Mouse (Mus musculus) forebrain, embryonic 14.5 days (tissue): Measurements from ENCODE around the gene Slc10a4. TPM values are rescaled to one million over a fixed set of nuclear protein-coding genes. Genes with fewer than 3 reads are reported as not detected.
A peak's percentile ranks its signal among the peaks of the same experiment; 100 is the strongest.
"Not testable (repeated sequence)": the region's sequence is repeated elsewhere in the genome, so short reads cannot be mapped to it uniquely, and the experiment has no call there.

ENCODE experiments used
- ATAC-seq: fragments of 200-750 bp; cut with Nextera tagmentation; 2 replicates; pipeline ENCODE4 v1.8.0; 2017; ENCODE audit warnings: mild to moderate bottlenecking, moderate library complexity
- DNase-seq: peaks from one replicate; pipeline ENCODE4 v3.0.0-alpha.2; 2015; ENCODE audit warnings: low spot score
- H3K27ac ChIP-seq: fragments of 300-500 bp; sonication (generic); 2 replicates; pipeline ENCODE4 v1.5.1; 2014; ENCODE audit warnings: low read depth, mild to moderate bottlenecking, control low read depth, low read length, moderate library complexity
- H3K27me3 ChIP-seq: fragments of 300-500 bp; sonication (generic); replicated peaks from 2 replicates; pipeline ENCODE4 v1.6.1; 2014; ENCODE audit warnings: low read length, control low read depth, mixed read lengths; ENCODE audit not compliant: control insufficient read depth, insufficient read depth
- H3K36me3 ChIP-seq: fragments of 300-500 bp; sonication (generic); 2 replicates; pipeline ENCODE4 v1.6.1; 2014; ENCODE audit warnings: low read length, control low read depth; ENCODE audit not compliant: control insufficient read depth, insufficient read depth
- H3K4me1 ChIP-seq: fragments of 300-500 bp; sonication (generic); 2 replicates; pipeline ENCODE4 v1.6.1; 2014; ENCODE audit warnings: antibody characterized with exemption, low read length, control low read depth; ENCODE audit not compliant: control insufficient read depth, insufficient read depth
- H3K4me2 ChIP-seq: fragments of 300-500 bp; sonication (generic); 2 replicates; pipeline ENCODE4 v1.6.1; 2014; ENCODE audit warnings: mild to moderate bottlenecking, control low read depth, low read length
- H3K4me3 ChIP-seq: fragments of 300-500 bp; sonication (generic); 2 replicates; pipeline ENCODE4 v1.5.1; 2014; ENCODE audit warnings: low read depth, low read length, control low read depth
- H3K9ac ChIP-seq: fragments of 300-500 bp; sonication (generic); 2 replicates; pipeline ENCODE4 v1.6.1; 2014; ENCODE audit warnings: mild to moderate bottlenecking, low read length, control low read depth, moderate library complexity
- H3K9me3 ChIP-seq: fragments of 300-500 bp; sonication (generic); replicated peaks from 2 replicates; pipeline ENCODE4 v1.6.1; 2016; ENCODE audit warnings: low read length, control low read depth, mixed read lengths; ENCODE audit not compliant: control insufficient read depth
- WGBS: fragments of 180-500 bp; shearing (Covaris S2); extraction: QIAGEN DNeasy Blood & Tissue Kit; methylation state at CpG from one replicate; pipeline ENCODE4 v1.1.7; 2014; 5-methylcytosine and 5-hydroxymethylcytosine counted together
- polyA plus RNA-seq: library from polyadenylated mRNA; unstranded; fragments of >200 nt; fragmentation: Nextera tagmentation; extraction: Ambion mirVana; gene quantifications from 2 replicates; pipeline ENCODE4 v1.2.1, GENCODE M21; 2014

Slc10a4 gene
- polyA plus RNA-seq, 1 experiment from 2014 or later = 16.5 TPM

- ATAC-seq (no peak), DNase-seq (no peak)
- Histone ChIP-seq H3K36me3 (no peaks in the 10 kb centered on the region), H3K9ac (peak overlapping the region; percentile 55), H3K27me3 (0 out of 2 replicates have a peak, but pooled peaks cover 4% of the 10 kb centered on the region), H3K27ac (no peak overlapping the region), H3K4me1 (no peaks in the 10 kb centered on the region), H3K4me3 (peak overlapping the region; percentile 37; the same call in 1 of the 2 replicates), H3K9me3 (no peaks in the 10 kb centered on the region), H3K4me2 (peak overlapping the region; percentile 67; the same call in 1 of the 2 replicates)
- WGBS = 47% methylated on average over 5 of the region's 5 CpGs
These were observed 888 bp downstream of the Slc10a4 start for GRCm38 (mm10) chr5:73007582-73007959.

- H3K4me3 ChIP-seq, H3K27me3 ChIP-seq, H3K27ac ChIP-seq, H3K9ac ChIP-seq, DNase-seq, H3K4me2 ChIP-seq, ATAC-seq, H3K4me1 ChIP-seq, H3K9me3 ChIP-seq, H3K36me3 ChIP-seq: not testable (repeated sequence)
- WGBS = 27% methylated on average over 8 of the region's 8 CpGs
These were observed 1.5 kb downstream of the Slc10a4 start for GRCm38 (mm10) chr5:73008230-73008629.

GRCm38 (mm10) chr5:73011806-73012205 lies 5.1 kb downstream of the Slc10a4 start:
- not testable (repeated sequence) for H3K9me3 ChIP-seq, H3K27ac ChIP-seq, H3K36me3 ChIP-seq, H3K27me3 ChIP-seq, H3K4me2 ChIP-seq, H3K4me1 ChIP-seq, H3K9ac ChIP-seq, DNase-seq, H3K4me3 ChIP-seq, ATAC-seq
- 90% methylated on average over 12 of the region's 16 CpGs for WGBS

- H3K36me3 ChIP-seq, H3K4me1 ChIP-seq, H3K9me3 ChIP-seq, H3K27ac ChIP-seq, H3K27me3 ChIP-seq, H3K9ac ChIP-seq: not testable (repeated sequence)
- H3K4me3 ChIP-seq = peak overlapping the region; percentile 34; the same call in 1 of the 2 replicates
- 25% methylated on average over 23 of the region's 27 CpGs for WGBS
- H3K4me2 ChIP-seq = peak overlapping the region; percentile 59
- ATAC-seq = peak; percentile 80
- peak; percentile 23 for DNase-seq
These were observed 6.4 kb downstream of the Slc10a4 start for GRCm38 (mm10) chr5:73012884-73013610.

GRCm38 (mm10) chr5:73013611-73014287 lies 7.1 kb downstream of the Slc10a4 start:
- WGBS = 2% methylated on average over 32 of the region's 65 CpGs
- peak overlapping the region; percentile 54; the same call in 1 of the 2 replicates for H3K9ac ChIP-seq
- not testable (repeated sequence) for H3K4me1 ChIP-seq, DNase-seq, H3K36me3 ChIP-seq, H3K9me3 ChIP-seq, H3K27me3 ChIP-seq, H3K27ac ChIP-seq
- H3K4me3 ChIP-seq = peak overlapping the region; percentile 34
- peak; percentile 77 for ATAC-seq
- peak overlapping the region; percentile 59 for H3K4me2 ChIP-seq

GRCm38 (mm10) chr5:73014745-73015144 lies 8.1 kb downstream of the Slc10a4 start:
- no peak overlapping the region for H3K9ac ChIP-seq
- no peak for DNase-seq
- no peaks in the 10 kb centered on the region for H3K4me1 ChIP-seq
- WGBS = 59% methylated on average over 9 of the region's 9 CpGs
- H3K9me3 ChIP-seq = no peaks in the 10 kb centered on the region
- H3K27me3 ChIP-seq = no peaks in the 10 kb centered on the region
- H3K27ac ChIP-seq = no peak overlapping the region
- H3K4me2 ChIP-seq = no peak overlapping the region
- ATAC-seq = no peak
- no peaks in the 10 kb centered on the region for H3K36me3 ChIP-seq
- no peak overlapping the region for H3K4me3 ChIP-seq

- H3K9me3 ChIP-seq = no peaks in the 10 kb centered on the region
- H3K4me3 ChIP-seq = no peak overlapping the region
- H3K4me2 ChIP-seq = no peak overlapping the region
- H3K27ac ChIP-seq = no peak overlapping the region
- no peaks in the 10 kb centered on the region for H3K27me3 ChIP-seq
- peaks cover 61% of the 10 kb centered on the region for H3K36me3 ChIP-seq
- no peak overlapping the region for H3K9ac ChIP-seq
- no peaks in the 10 kb centered on the region for H3K4me1 ChIP-seq
- ATAC-seq = no peak
- no peak for DNase-seq
- 92% methylated on average over 13 of the region's 13 CpGs for WGBS
These were observed 17.1 kb downstream of the Slc10a4 start for GRCm38 (mm10) chr5:73023801-73024200.

- no peak for DNase-seq
- Histone ChIP-seq H3K4me2 (no peak overlapping the region), H3K27ac (no peak overlapping the region), H3K36me3 (peaks cover 91% of the 10 kb centered on the region), H3K9me3 (no peaks in the 10 kb centered on the region), H3K27me3 (no peaks in the 10 kb centered on the region), H3K4me3 (no peak overlapping the region), H3K4me1 (no peaks in the 10 kb centered on the region), H3K9ac (no peak overlapping the region)
- no peak for ATAC-seq
- WGBS = 90% methylated on average over 13 of the region's 13 CpGs
These were observed 22.0 kb downstream of the Slc10a4 start for GRCm38 (mm10) chr5:73028646-73029045.

GRCm38 (mm10) chr5:73032481-73032880 lies 25.8 kb downstream of the Slc10a4 start:
- WGBS = 90% methylated on average over 11 of the region's 11 CpGs
- H3K27ac ChIP-seq = no peak overlapping the region
- no peak overlapping the region for H3K4me3 ChIP-seq
- ATAC-seq (no peak), DNase-seq (no peak)
- no peak overlapping the region for H3K9ac ChIP-seq
- H3K4me2 ChIP-seq = no peak overlapping the region
- no peaks in the 10 kb centered on the region for H3K9me3 ChIP-seq
- H3K27me3 ChIP-seq = no peaks in the 10 kb centered on the region
- no peaks in the 10 kb centered on the region for H3K4me1 ChIP-seq
- peaks cover 73% of the 10 kb centered on the region for H3K36me3 ChIP-seq
